Mouse (Mus musculus): ENCODE data around the gene Cep57l1.

The Cep57l1 gene

GRCm38 (mm10) chr10:41675842-41676571 is 133.7 kb downstream of the Cep57l1 start:
- no peak for DNase-seq (ENCODE audit: low read depth)

GRCm38 (mm10) chr10:41675243-41675642 is 134.4 kb downstream of the Cep57l1 start:
- DNase-seq (ENCODE audit: low read depth) = no peak

GRCm38 (mm10) chr10:41674362-41674761 is 135.3 kb downstream of the Cep57l1 start:
- DNase-seq (ENCODE audit: low read depth) = no peak

GRCm38 (mm10) chr10:41670196-41670595 is 139.5 kb downstream of the Cep57l1 start:
- DNase-seq (ENCODE audit: low read depth) = no peak

Measured in NIH3T3 (cell line).